Mouse (Mus musculus): ENCODE data around the gene Zdhhc14. TPM values are rescaled to one million over a fixed set of nuclear protein-coding genes. Genes with fewer than 3 reads are reported as not detected.

Gene Zdhhc14
- total and polyA plus RNA-seq, 3 experiments, result 1.1 to 21.4 (median 7.3) TPM

DNA sequence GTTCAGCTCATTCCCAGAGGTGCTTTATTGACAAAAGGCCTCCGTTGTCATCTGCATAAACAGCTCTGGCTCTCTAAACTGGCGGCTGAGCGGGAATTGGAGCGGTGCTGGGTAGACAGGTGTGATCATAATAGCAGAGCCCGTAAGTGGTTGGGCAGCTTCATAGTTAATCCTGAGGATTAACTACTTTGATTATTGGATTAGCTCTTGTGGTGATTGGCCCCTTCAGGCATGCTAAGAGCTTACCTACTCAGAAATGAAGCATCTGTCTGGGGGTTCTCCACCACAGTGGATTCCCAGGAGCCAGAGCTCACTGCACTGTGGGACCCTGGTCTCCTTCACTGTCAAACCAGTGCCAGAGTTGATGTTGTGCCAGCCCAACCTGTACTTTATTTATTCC is 102.7 kb downstream of the Zdhhc14 start:
- DNase-seq (ENCODE audit: low spot score) (no peak), ATAC-seq (ENCODE audit: extremely low read depth, insufficient number of reproducible peaks, low FRiP score, poor library complexity, severe bottlenecking) (no peak)
- Histone ChIP-seq H3K4me3 (ENCODE audit: low read depth, low read length) (no peak overlapping the region), H3K4me1 (ENCODE audit: insufficient read depth, low read depth, low read length) (peaks cover 4% of the 10 kb centered on the region; the same call in 1 of the 2 replicates), H3K9me3 (replicated peaks) (no peaks in the 10 kb centered on the region), H3K27me3 (ENCODE audit: insufficient read depth, low read length) (no peaks in the 10 kb centered on the region), H3K36me3 (replicated peaks) (peaks cover 14% of the 10 kb centered on the region)
- TF ChIP-seq CTCF (IDR thresholded peaks at IDR 0.05; ENCODE audit: low read depth, low read length) (no peak), GATA1 (IDR thresholded peaks at IDR 0.05; ENCODE audit: borderline replicate concordance, low read length) (no peak), POLR2AphosphoS5 (IDR thresholded peaks at IDR 0.05; ENCODE audit: insufficient replicate concordance, low read depth, low read length) (no peak), TAL1 (conservative IDR thresholded peaks at IDR 0.05; ENCODE audit: low read depth, low read length) (no peak), GATA2 (IDR thresholded peaks at IDR 0.05; ENCODE audit: borderline replicate concordance, low read depth, low read length) (no peak)

DNA sequence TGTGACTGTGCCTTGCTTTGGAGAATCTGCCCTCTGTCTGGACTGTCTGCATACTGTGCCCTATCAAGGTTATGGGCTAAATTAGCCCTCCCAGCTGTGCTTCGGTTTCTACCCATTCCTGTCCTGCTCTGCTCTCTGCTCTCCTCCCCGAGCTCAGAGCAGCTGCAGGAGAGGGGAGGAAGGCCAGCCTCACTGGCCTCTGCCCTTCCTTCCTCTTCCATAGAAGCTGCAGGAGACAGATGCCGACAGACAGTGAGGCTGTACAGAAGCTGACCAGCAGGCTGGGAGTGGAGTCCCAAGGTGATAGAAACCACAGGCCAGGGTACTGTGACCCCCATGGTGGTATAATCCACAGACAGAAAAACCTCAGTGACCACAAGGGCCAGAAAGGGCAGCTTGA is 104.1 kb downstream of the Zdhhc14 start:
- H3K36me3 ChIP-seq (replicated peaks), result peaks cover 22% of the 10 kb centered on the region
- no peak for DNase-seq (ENCODE audit: low spot score)
- ATAC-seq (ENCODE audit: extremely low read depth, insufficient number of reproducible peaks, low FRiP score, poor library complexity, severe bottlenecking), result no peak
- H3K9me3 ChIP-seq (replicated peaks), result no peaks in the 10 kb centered on the region
- H3K4me3 ChIP-seq (ENCODE audit: low read depth, low read length), result no peak overlapping the region
- TF ChIP-seq POLR2AphosphoS5 (IDR thresholded peaks at IDR 0.05; ENCODE audit: insufficient replicate concordance, low read depth, low read length) (no peak), CTCF (IDR thresholded peaks at IDR 0.05; ENCODE audit: low read depth, low read length) (no peak), GATA1 (IDR thresholded peaks at IDR 0.05; ENCODE audit: borderline replicate concordance, low read length) (no peak), TAL1 (conservative IDR thresholded peaks at IDR 0.05; ENCODE audit: low read depth, low read length) (no peak), GATA2 (IDR thresholded peaks at IDR 0.05; ENCODE audit: borderline replicate concordance, low read depth, low read length) (no peak)
- H3K27me3 ChIP-seq (ENCODE audit: insufficient read depth, low read length), result no peaks in the 10 kb centered on the region
- peaks cover 4% of the 10 kb centered on the region; the same call in 1 of the 2 replicates for H3K4me1 ChIP-seq (ENCODE audit: insufficient read depth, low read depth, low read length)

DNA sequence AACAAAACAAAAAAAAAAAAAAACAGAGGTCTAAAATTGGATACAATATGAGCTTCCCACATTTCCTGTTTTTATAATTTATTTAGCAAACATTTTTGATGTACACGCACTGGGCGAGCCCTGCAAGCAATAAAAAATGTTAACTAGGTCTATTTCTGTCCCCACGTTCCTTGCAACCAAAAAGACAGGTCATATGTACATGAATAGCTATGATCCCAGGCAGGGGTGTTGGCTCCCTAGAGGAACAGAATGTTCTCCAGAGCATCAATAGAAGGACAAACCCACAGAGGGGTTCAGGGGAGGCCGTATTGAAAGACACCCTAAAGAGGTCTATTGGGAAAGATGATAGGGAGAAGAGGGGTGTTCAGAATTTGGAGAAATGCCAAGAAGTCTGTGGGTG is 106.6 kb downstream of the Zdhhc14 start:
- H3K9me3 ChIP-seq (replicated peaks), result no peaks in the 10 kb centered on the region
- H3K4me3 ChIP-seq (ENCODE audit: low read depth, low read length), result no peak overlapping the region
- no peaks in the 10 kb centered on the region for H3K27me3 ChIP-seq (ENCODE audit: insufficient read depth, low read length)
- TF ChIP-seq GATA1 (IDR thresholded peaks at IDR 0.05; ENCODE audit: borderline replicate concordance, low read length) (no peak), CTCF (IDR thresholded peaks at IDR 0.05; ENCODE audit: low read depth, low read length) (no peak), POLR2AphosphoS5 (IDR thresholded peaks at IDR 0.05; ENCODE audit: insufficient replicate concordance, low read depth, low read length) (no peak), GATA2 (IDR thresholded peaks at IDR 0.05; ENCODE audit: borderline replicate concordance, low read depth, low read length) (no peak), TAL1 (conservative IDR thresholded peaks at IDR 0.05; ENCODE audit: low read depth, low read length) (no peak)
- H3K36me3 ChIP-seq (replicated peaks), result peaks cover 30% of the 10 kb centered on the region
- DNase-seq (ENCODE audit: low spot score) (no peak), ATAC-seq (ENCODE audit: extremely low read depth, insufficient number of reproducible peaks, low FRiP score, poor library complexity, severe bottlenecking) (no peak)
- peaks cover 4% of the 10 kb centered on the region; the same call in 1 of the 2 replicates for H3K4me1 ChIP-seq (ENCODE audit: insufficient read depth, low read depth, low read length)

DNA sequence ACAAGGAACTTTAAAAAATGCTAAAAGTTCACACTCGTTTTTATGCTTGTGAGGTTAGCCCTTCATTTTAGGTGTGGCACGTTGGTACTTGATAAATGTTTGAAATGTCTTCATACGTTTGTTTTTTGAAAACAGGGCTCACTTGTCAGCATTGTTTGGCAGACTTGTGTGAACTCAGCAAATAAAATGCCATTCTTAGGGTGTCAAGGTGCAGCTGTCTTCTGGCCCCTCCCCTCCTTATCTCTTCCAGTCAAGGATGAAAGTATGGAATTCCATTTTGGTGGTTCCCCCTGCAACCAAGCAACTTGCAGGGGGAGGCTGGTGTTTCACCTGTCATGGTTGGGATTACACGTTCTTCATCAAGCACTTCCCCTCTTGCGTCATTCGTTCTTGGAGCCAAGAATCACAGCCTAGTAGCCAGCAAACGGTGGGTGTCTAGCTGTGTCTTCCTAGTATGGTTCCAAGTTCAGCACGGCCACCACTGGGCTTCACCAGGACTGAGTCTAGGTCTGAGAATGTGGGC is 108.2 kb downstream of the Zdhhc14 start:
- no peak for ATAC-seq (ENCODE audit: extremely low read depth, insufficient number of reproducible peaks, low FRiP score, poor library complexity, severe bottlenecking)
- DNase-seq (ENCODE audit: low spot score), result no peak
- peaks cover 12% of the 10 kb centered on the region for H3K4me1 ChIP-seq (ENCODE audit: insufficient read depth, low read depth, low read length)
- TF ChIP-seq GATA2 (IDR thresholded peaks at IDR 0.05; ENCODE audit: borderline replicate concordance, low read depth, low read length) (no peak), CTCF (IDR thresholded peaks at IDR 0.05; ENCODE audit: low read depth, low read length) (no peak), TAL1 (conservative IDR thresholded peaks at IDR 0.05; ENCODE audit: low read depth, low read length) (no peak), POLR2AphosphoS5 (IDR thresholded peaks at IDR 0.05; ENCODE audit: insufficient replicate concordance, low read depth, low read length) (no peak), GATA1 (IDR thresholded peaks at IDR 0.05; ENCODE audit: borderline replicate concordance, low read length) (no peak)
- no peaks in the 10 kb centered on the region for H3K27me3 ChIP-seq (ENCODE audit: insufficient read depth, low read length)
- peaks cover 30% of the 10 kb centered on the region for H3K36me3 ChIP-seq (replicated peaks)
- H3K9me3 ChIP-seq (replicated peaks), result no peaks in the 10 kb centered on the region
- H3K4me3 ChIP-seq (ENCODE audit: low read depth, low read length), result no peak overlapping the region

DNA sequence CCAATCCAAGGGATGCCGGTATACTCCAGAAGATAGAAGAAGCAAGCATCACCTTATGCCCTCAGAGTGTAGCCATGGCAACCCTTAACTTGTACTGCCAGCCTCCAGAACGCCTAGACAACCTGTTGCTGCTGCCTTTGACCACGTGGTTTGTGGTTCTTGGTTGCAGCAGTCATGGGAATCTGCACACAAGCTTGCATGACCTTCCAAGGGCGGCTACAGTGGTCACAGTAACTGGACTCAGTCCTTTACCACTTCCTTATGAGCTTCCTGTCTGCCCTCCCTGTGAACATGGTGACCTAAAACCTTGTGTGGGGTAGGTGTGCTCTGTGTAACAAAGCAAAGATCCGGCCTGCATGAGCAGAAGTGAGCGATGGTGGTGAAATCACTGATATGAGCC is 109.6 kb downstream of the Zdhhc14 start:
- no peak overlapping the region for H3K4me3 ChIP-seq (ENCODE audit: low read depth, low read length)
- peaks cover 20% of the 10 kb centered on the region for H3K36me3 ChIP-seq (replicated peaks)
- no peaks in the 10 kb centered on the region for H3K9me3 ChIP-seq (replicated peaks)
- ATAC-seq (ENCODE audit: extremely low read depth, insufficient number of reproducible peaks, low FRiP score, poor library complexity, severe bottlenecking) (no peak), DNase-seq (ENCODE audit: low spot score) (no peak)
- H3K27me3 ChIP-seq (ENCODE audit: insufficient read depth, low read length), result no peaks in the 10 kb centered on the region
- H3K4me1 ChIP-seq (ENCODE audit: insufficient read depth, low read depth, low read length), result peaks cover 22% of the 10 kb centered on the region
- TF ChIP-seq GATA1 (IDR thresholded peaks at IDR 0.05; ENCODE audit: borderline replicate concordance, low read length) (no peak), POLR2AphosphoS5 (IDR thresholded peaks at IDR 0.05; ENCODE audit: insufficient replicate concordance, low read depth, low read length) (no peak), TAL1 (conservative IDR thresholded peaks at IDR 0.05; ENCODE audit: low read depth, low read length) (no peak), CTCF (IDR thresholded peaks at IDR 0.05; ENCODE audit: low read depth, low read length) (no peak), GATA2 (IDR thresholded peaks at IDR 0.05; ENCODE audit: borderline replicate concordance, low read depth, low read length) (no peak)

DNA sequence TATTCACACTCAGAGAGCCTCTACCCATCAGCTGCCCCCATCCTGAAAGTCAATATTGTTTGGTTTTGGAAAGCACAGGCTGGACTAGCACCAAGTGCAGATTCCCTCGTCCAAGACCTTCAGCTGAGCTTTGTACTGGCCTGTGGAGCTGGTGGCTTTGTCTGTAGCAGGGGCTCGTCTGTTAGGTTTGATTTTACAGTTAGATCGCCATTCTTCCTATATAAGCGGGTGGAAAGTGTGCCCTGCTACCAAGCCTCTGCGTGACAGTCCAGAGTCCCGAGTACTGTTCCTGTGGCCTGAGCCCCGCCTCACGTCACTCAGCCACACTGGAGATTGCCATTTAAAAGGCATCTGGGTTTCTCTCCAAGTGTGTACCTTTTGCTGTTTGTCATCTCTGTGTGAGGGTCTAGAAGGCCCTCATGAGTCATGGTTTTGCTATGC is 113.8 kb downstream of the Zdhhc14 start:
- H3K4me1 ChIP-seq (ENCODE audit: insufficient read depth, low read depth, low read length), result peaks cover 22% of the 10 kb centered on the region
- ATAC-seq (ENCODE audit: extremely low read depth, insufficient number of reproducible peaks, low FRiP score, poor library complexity, severe bottlenecking), result no peak

More for the DNA sequence above, 113.8 kb downstream of the Zdhhc14 start:
- no peaks in the 10 kb centered on the region for H3K27me3 ChIP-seq (ENCODE audit: insufficient read depth, low read length)
- H3K9me3 ChIP-seq (replicated peaks), result no peaks in the 10 kb centered on the region
- TF ChIP-seq GATA2 (IDR thresholded peaks at IDR 0.05; ENCODE audit: borderline replicate concordance, low read depth, low read length) (no peak), POLR2AphosphoS5 (IDR thresholded peaks at IDR 0.05; ENCODE audit: insufficient replicate concordance, low read depth, low read length) (no peak), TAL1 (conservative IDR thresholded peaks at IDR 0.05; ENCODE audit: low read depth, low read length) (no peak), GATA1 (IDR thresholded peaks at IDR 0.05; ENCODE audit: borderline replicate concordance, low read length) (no peak), CTCF (IDR thresholded peaks at IDR 0.05; ENCODE audit: low read depth, low read length) (no peak)
- peaks cover 12% of the 10 kb centered on the region for H3K36me3 ChIP-seq (replicated peaks)
- DNase-seq (ENCODE audit: low spot score), result no peak
- no peak overlapping the region for H3K4me3 ChIP-seq (ENCODE audit: low read depth, low read length)

Measured in G1E (cell line).